Mouse (Mus musculus): ENCODE data around the gene Vstm2a. TPM values are rescaled to one million over a fixed set of nuclear protein-coding genes. Genes with fewer than 3 reads are reported as not detected.

The Vstm2a gene
- polyA plus RNA-seq, 1 experiment from 2014 or later, result 1.6 TPM

- Histone ChIP-seq H3K9ac (ENCODE audit: low read length) (no peak overlapping the region), H3K4me3 (replicated peaks; ENCODE audit: low read length) (no peak overlapping the region), H3K27ac (ENCODE audit: low read length) (no peak overlapping the region), H3K4me2 (ENCODE audit: low read depth, low read length) (no peak overlapping the region), H3K4me1 (ENCODE audit: control insufficient read depth, insufficient read depth, low read length) (no peaks in the 10 kb centered on the region), H3K27me3 (ENCODE audit: control insufficient read depth, insufficient read depth, low read length) (no peaks in the 10 kb centered on the region), H3K9me3 (replicated peaks; ENCODE audit: control insufficient read depth, low read length) (no peaks in the 10 kb centered on the region), H3K36me3 (ENCODE audit: control insufficient read depth, insufficient read depth, low read length) (no peaks in the 10 kb centered on the region)
- no peak for ATAC-seq (ENCODE audit: insufficient read depth, low FRiP score)
- WGBS, result 46% methylated on average over 2 of the region's 2 CpGs
These were observed 146.1 kb downstream of the Vstm2a start for GRCm38 (mm10) chr11:16403627-16404026.

GRCm38 (mm10) chr11:16411736-16412135 lies 154.2 kb downstream of the Vstm2a start:
- Histone ChIP-seq H3K27ac (ENCODE audit: low read length) (no peak overlapping the region), H3K4me2 (ENCODE audit: low read depth, low read length) (no peak overlapping the region), H3K9ac (ENCODE audit: low read length) (no peak overlapping the region), H3K4me1 (ENCODE audit: control insufficient read depth, insufficient read depth, low read length) (no peaks in the 10 kb centered on the region), H3K27me3 (ENCODE audit: control insufficient read depth, insufficient read depth, low read length) (no peaks in the 10 kb centered on the region), H3K36me3 (ENCODE audit: control insufficient read depth, insufficient read depth, low read length) (no peaks in the 10 kb centered on the region), H3K4me3 (replicated peaks; ENCODE audit: low read length) (no peak overlapping the region), H3K9me3 (replicated peaks; ENCODE audit: control insufficient read depth, low read length) (no peaks in the 10 kb centered on the region)
- no peak for ATAC-seq (ENCODE audit: insufficient read depth, low FRiP score)
- 38% methylated on average over 1 of the region's 1 CpGs for WGBS

GRCm38 (mm10) chr11:16412609-16413008 lies 155.1 kb downstream of the Vstm2a start:
- Histone ChIP-seq H3K4me3 (replicated peaks; ENCODE audit: low read length) (no peak overlapping the region), H3K27ac (ENCODE audit: low read length) (no peak overlapping the region), H3K4me2 (ENCODE audit: low read depth, low read length) (no peak overlapping the region), H3K9ac (ENCODE audit: low read length) (no peak overlapping the region), H3K4me1 (ENCODE audit: control insufficient read depth, insufficient read depth, low read length) (no peaks in the 10 kb centered on the region), H3K9me3 (replicated peaks; ENCODE audit: control insufficient read depth, low read length) (no peaks in the 10 kb centered on the region), H3K36me3 (ENCODE audit: control insufficient read depth, insufficient read depth, low read length) (no peaks in the 10 kb centered on the region), H3K27me3 (ENCODE audit: control insufficient read depth, insufficient read depth, low read length) (no peaks in the 10 kb centered on the region)
- no peak for ATAC-seq (ENCODE audit: insufficient read depth, low FRiP score)
- 22% methylated on average over 4 of the region's 4 CpGs for WGBS

- no peak overlapping the region for H3K9ac ChIP-seq (ENCODE audit: low read length)
- H3K27ac ChIP-seq (ENCODE audit: low read length), result no peak overlapping the region
- no peak for ATAC-seq (ENCODE audit: insufficient read depth, low FRiP score)
- 58% methylated on average over 1 of the region's 1 CpGs for WGBS
- no peaks in the 10 kb centered on the region for H3K4me1 ChIP-seq (ENCODE audit: control insufficient read depth, insufficient read depth, low read length)
- no peaks in the 10 kb centered on the region for H3K27me3 ChIP-seq (ENCODE audit: control insufficient read depth, insufficient read depth, low read length)
- no peak overlapping the region for H3K4me3 ChIP-seq (replicated peaks; ENCODE audit: low read length)
- no peaks in the 10 kb centered on the region for H3K9me3 ChIP-seq (replicated peaks; ENCODE audit: control insufficient read depth, low read length)
- H3K4me2 ChIP-seq (ENCODE audit: low read depth, low read length), result no peak overlapping the region
- H3K36me3 ChIP-seq (ENCODE audit: control insufficient read depth, insufficient read depth, low read length), result no peaks in the 10 kb centered on the region
These were observed 155.6 kb downstream of the Vstm2a start for GRCm38 (mm10) chr11:16413077-16413644.

GRCm38 (mm10) chr11:16439548-16440251 lies 182.2 kb downstream of the Vstm2a start:
- Histone ChIP-seq H3K9ac (ENCODE audit: low read length) (no peak overlapping the region), H3K9me3 (replicated peaks; ENCODE audit: control insufficient read depth, low read length) (no peaks in the 10 kb centered on the region), H3K27ac (ENCODE audit: low read length) (no peak overlapping the region), H3K4me2 (ENCODE audit: low read depth, low read length) (no peak overlapping the region), H3K4me1 (ENCODE audit: control insufficient read depth, insufficient read depth, low read length) (no peaks in the 10 kb centered on the region), H3K36me3 (ENCODE audit: control insufficient read depth, insufficient read depth, low read length) (no peaks in the 10 kb centered on the region), H3K27me3 (ENCODE audit: control insufficient read depth, insufficient read depth, low read length) (no peaks in the 10 kb centered on the region), H3K4me3 (replicated peaks; ENCODE audit: low read length) (no peak overlapping the region)
- ATAC-seq (ENCODE audit: insufficient read depth, low FRiP score), result no peak
- WGBS, result 85% methylated on average over 7 of the region's 7 CpGs
